Mouse (Mus musculus) central nervous system, embryonic 14 days (tissue): Measurements from ENCODE around the gene Gabrb2. TPM values are rescaled to one million over a fixed set of nuclear protein-coding genes. Genes with fewer than 3 reads are reported as not detected.

Source experiments
- polyA plus RNA-seq: library from polyadenylated mRNA; depleted of rRNA; stranded (reverse); fragments of >200 nt; gene quantifications from 2 replicates; pipeline ENCODE4 v1.2.3, GENCODE M21; 2012; rRNA removed

The Gabrb2 gene
- 11.3 and 12.1 TPM in 2 replicates for polyA plus RNA-seq

DNA sequence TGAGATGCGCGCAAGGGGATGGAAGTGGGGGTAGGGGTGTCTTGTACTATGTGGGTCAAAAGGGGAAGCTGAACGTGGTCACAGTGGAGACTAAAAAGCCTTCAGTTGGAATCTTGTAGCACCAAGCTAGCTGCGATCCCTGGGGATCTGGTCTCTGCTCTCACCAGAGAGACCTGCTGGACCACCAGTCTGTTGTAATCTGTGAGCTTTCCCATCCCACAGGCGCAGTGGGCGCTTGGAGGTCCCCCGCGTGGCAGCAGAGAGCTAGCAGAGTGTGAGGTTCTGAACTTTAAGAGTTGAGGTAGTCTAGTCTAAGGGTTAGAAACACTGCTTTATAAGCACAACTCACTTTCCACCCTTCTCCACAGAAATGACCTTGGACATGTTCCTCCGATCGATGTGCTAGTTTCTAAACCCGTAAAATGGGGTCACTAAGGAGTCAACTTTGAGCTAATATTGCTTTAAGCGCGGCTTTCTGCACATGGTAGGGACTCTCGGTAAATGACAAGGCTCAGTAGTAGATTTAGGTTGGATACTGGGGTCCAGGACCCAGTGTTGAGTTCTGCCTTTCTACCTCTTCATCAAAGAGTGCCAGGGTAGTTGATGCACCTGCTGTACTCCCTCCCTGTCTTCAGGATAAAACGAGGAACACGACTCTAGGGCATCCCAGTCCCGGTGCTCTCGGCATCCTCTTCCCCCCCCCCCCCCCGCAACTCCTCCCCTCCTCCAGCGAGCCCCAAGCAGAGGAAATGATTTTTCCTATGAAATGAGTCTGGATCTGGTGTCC is at the start of gene Gabrb2:
TSS of gene Gabrb2 (plus strand) at position 762 of the 787 bp plus-strand sequence.

Other genes starting within 250 kb of the Gabrb2 start
- 7.6 and 8.7 TPM in 2 replicates for gene Gabra1, start 236.8 kb upstream of the Gabrb2 start, polyA plus RNA-seq
- 0.04 TPM in 1 of 2 replicates, not detected in the other for gene Gabra6, start 98.7 kb upstream of the Gabrb2 start, polyA plus RNA-seq